ENCODE assay signal across 10 mouse cellular contexts in genomic region chr7:138451321-138451720, GRCm38 (mm10). TPM values are rescaled to one million over a fixed set of nuclear protein-coding genes. Genes with fewer than 3 reads are reported as not detected.
DNase-seq lines count a peak whose midpoint lies in the region; ATAC-seq lines count a peak whose summit lies in the region.
"Had no signal": no experiment of that assay in that cellular context is flagged by ENCODE, and none has a peak within 500 bp of the region (broad histone marks: within the 10 kb centered on the region; RNA-seq: fewer than 3 reads in every experiment).

No protein-coding gene starts in this region.

- no peak overlapping the region for H3K4me3 ChIP-seq in heart, embryonic 12.5 days
- H3K4me3 ChIP-seq: hindbrain, embryonic 15.5 days had no signal

- no peak overlapping the region for H3K9ac ChIP-seq in heart, embryonic 12.5 days
- H3K9ac ChIP-seq: hindbrain, embryonic 15.5 days had no signal

- ATAC-seq in heart, embryonic 12.5 days (ENCODE audit: insufficient number of reproducible peaks, low FRiP score), result no peak
- ATAC-seq in inflammation-experienced regulatory T-cells, adult 6 months, result no peak

- no peaks in the 10 kb centered on the region for H3K9me3 ChIP-seq in heart, embryonic 12.5 days (replicated peaks)
- H3K9me3 ChIP-seq: hindbrain, embryonic 15.5 days had no signal

- DNase-seq in heart, postnatal 10 days, result peak; percentile 49 to 54
- peak; percentile 51 for DNase-seq in right cerebral cortex, adult 18-20 months
- no peak for DNase-seq in right cerebral cortex, postnatal 4 days
- DNase-seq in left cerebral cortex, adult 9 months (ENCODE audit: low spot score in 2 of 2), result peak; percentile 27 to 78
- DNase-seq in B cell, adult 2 months, result no peak
- DNase-seq: gastrocnemius, postnatal 25 days; kidney, postnatal 36 days had no signal

- no peaks in the 10 kb centered on the region for H3K27me3 ChIP-seq in heart, embryonic 12.5 days (replicated peaks)
- H3K27me3 ChIP-seq: hindbrain, embryonic 15.5 days had no signal

- H3K4me1 ChIP-seq in heart, embryonic 12.5 days (replicated peaks), result no peaks in the 10 kb centered on the region
- H3K4me1 ChIP-seq: hindbrain, embryonic 15.5 days had no signal

- no peak overlapping the region for H3K27ac ChIP-seq in heart, embryonic 12.5 days (ENCODE audit: poor library complexity, severe bottlenecking)
- H3K27ac ChIP-seq: hindbrain, embryonic 15.5 days had no signal

- intact Hi-C loops in heart, postnatal 10 days (cut with DNase I), result no loop called here

- no peak overlapping the region for H3K4me2 ChIP-seq in heart, embryonic 12.5 days
- H3K4me2 ChIP-seq: hindbrain, embryonic 15.5 days had no signal

- no peaks in the 10 kb centered on the region for H3K36me3 ChIP-seq in heart, embryonic 12.5 days
- H3K36me3 ChIP-seq: hindbrain, embryonic 15.5 days had no signal

RNA-seq across cellular contexts. Expression of gene Tcerg1l, which starts 53.8 kb away (rescaled TPM):
- total RNA-seq in heart, postnatal 10 days (2021), result not detected
- polyA plus RNA-seq in heart, embryonic 12.5 days (2016; fragmentation: Nextera tagmentation; extraction: Ambion mirVana), result 0.42 and 0.50 TPM in 2 replicates
- not detected for polyA plus RNA-seq in inflammation-experienced regulatory T-cells, adult 6 months (2017; shearing (Covaris generic))
- total RNA-seq: gastrocnemius, postnatal 25 days had no signal

Comparison
In these comparisons a context has a peak if more than half of its experiments do, and no peak if none do; other contexts are left out.
1. DNase-seq: peak in heart, postnatal 10 days (2 of 2), right cerebral cortex, adult 18-20 months (single experiment) and left cerebral cortex, adult 9 months (2 of 2); none in right cerebral cortex, postnatal 4 days (single experiment) and B cell, adult 2 months (0 of 2).